Mouse (Mus musculus) MEL (cell line): Measurements from ENCODE around the gene Tspan11.

Experiments used
- CTCF ChIP-seq, 3 experiments: IDR thresholded peaks in 2 of 3; conservative IDR thresholded peaks in 1 of 3; 2 replicates each; pipeline ENCODE4 v1.5.1; 2011 to 2012; ENCODE audit warnings: low read length in 3 of 3, low read depth in 2 of 3, mild to moderate bottlenecking in 2 of 3, improper control_type of control experiment in 1 of 3, inconsistent platforms in 1 of 3, mixed read lengths in 1 of 3, moderate library complexity in 1 of 3; ENCODE audit not compliant: control insufficient read depth in 1 of 3, insufficient read depth in 1 of 3, poor library complexity in 1 of 3, severe bottlenecking in 1 of 3
- E2F4 ChIP-seq: IDR thresholded peaks from 2 replicates; pipeline ENCODE4 v1.6.1; 2011; ENCODE audit warnings: low read depth, low read length, improper control_type of control experiment, borderline replicate concordance
- EP300 ChIP-seq, 2 experiments: IDR thresholded peaks; 2 replicates each; pipeline ENCODE4 v1.6.1; 2011; ENCODE audit warnings: improper control_type of control experiment in 2 of 2, low read length in 2 of 2, low read depth in 1 of 2, mild to moderate bottlenecking in 1 of 2
- GATA1 ChIP-seq: IDR thresholded peaks from 2 replicates; pipeline ENCODE4 v1.6.1; 2011; ENCODE audit warnings: low read depth, low read length, improper control_type of control experiment
- POLR2A ChIP-seq, 2 experiments: IDR thresholded peaks; 2 replicates each; pipeline ENCODE4 v1.6.1; 2011 to 2012; ENCODE audit warnings: low read length in 2 of 2, mild to moderate bottlenecking in 2 of 2, control low read depth in 1 of 2, improper control_type of control experiment in 1 of 2, low read depth in 1 of 2, moderate library complexity in 1 of 2; ENCODE audit not compliant: control insufficient read depth in 1 of 2, insufficient read depth in 1 of 2, poor library complexity in 1 of 2
- POLR2AphosphoS5 ChIP-seq: IDR thresholded peaks from 2 replicates; pipeline ENCODE4 v1.6.1; 2012; ENCODE audit warnings: low read depth, borderline replicate concordance, mild to moderate bottlenecking, inconsistent platforms, low read length, moderate library complexity, mixed read lengths
- RCOR1 ChIP-seq: IDR thresholded peaks from 2 replicates; pipeline ENCODE4 v1.6.1; 2012; ENCODE audit warnings: low read depth, mild to moderate bottlenecking, inconsistent platforms, low read length, improper control_type of control experiment
- TCF12 ChIP-seq: IDR thresholded peaks from 2 replicates; pipeline ENCODE4 v1.6.1; 2014; ENCODE audit warnings: low read depth, mild to moderate bottlenecking, inconsistent platforms, low read length, improper control_type of control experiment, moderate library complexity
- USF2 ChIP-seq, 2 experiments: IDR thresholded peaks; 2 replicates each; pipeline ENCODE4 v1.6.1; 2011 to 2012; ENCODE audit warnings: improper control_type of control experiment in 2 of 2, low read length in 2 of 2, borderline replicate concordance in 1 of 2, inconsistent platforms in 1 of 2, low read depth in 1 of 2, mild to moderate bottlenecking in 1 of 2; ENCODE audit not compliant: insufficient read depth in 1 of 2
- ZNF384 ChIP-seq: IDR thresholded peaks from 2 replicates; pipeline ENCODE4 v1.6.1; 2012; ENCODE audit warnings: low read depth, mild to moderate bottlenecking, inconsistent platforms, low read length, improper control_type of control experiment

DNA sequence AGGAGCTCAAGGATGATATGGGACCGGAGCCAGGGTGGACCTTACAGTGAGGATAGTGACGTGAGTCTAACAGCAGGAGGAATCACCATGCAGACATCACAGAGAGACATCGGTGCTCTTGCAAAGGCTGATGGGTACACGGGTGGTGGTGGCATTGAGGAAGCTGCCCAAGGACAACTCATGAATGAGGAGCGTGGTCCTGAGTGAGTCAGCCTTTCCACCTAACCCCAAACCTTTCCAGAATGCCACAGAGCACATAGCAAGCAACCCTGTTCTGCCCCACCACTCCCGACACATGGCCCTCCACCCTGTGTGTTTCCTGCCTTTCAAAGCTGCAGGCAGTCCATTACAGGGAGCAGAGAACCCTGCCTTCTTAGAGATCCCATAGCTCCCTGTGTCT lies 32.1 kb downstream of the Tspan11 start:
- TF ChIP-seq TCF12 (no peak), RCOR1 (no peak), ZNF384 (no peak), GATA1 (no peak), CTCF (IDR thresholded peaks at IDR 0.05 in 2 of 3, conservative IDR thresholded peaks at IDR 0.05 in 1 of 3; ENCODE audit: control insufficient read depth in 1 of 3, insufficient read depth in 1 of 3, low read depth in 2 of 3, low read length in 3 of 3, poor library complexity in 1 of 3, severe bottlenecking in 1 of 3) (no peak), EP300 (IDR thresholded peaks at IDR 0.05; ENCODE audit: low read depth in 1 of 2, low read length in 2 of 2) (no peak), POLR2A (IDR thresholded peaks at IDR 0.05; ENCODE audit: control insufficient read depth in 1 of 2, insufficient read depth in 1 of 2, low read depth in 1 of 2, low read length in 2 of 2, poor library complexity in 1 of 2) (no peak), E2F4 (no peak), USF2 (IDR thresholded peaks at IDR 0.05; ENCODE audit: borderline replicate concordance in 1 of 2, insufficient read depth in 1 of 2, low read depth in 1 of 2, low read length in 2 of 2) (no peak), POLR2AphosphoS5 (no peak)
